In genomic region chr9:47276303-47277005, GRCm38 (mm10) we compare ENCODE assay signal across 10 mouse cellular contexts.
DNase-seq lines count a peak whose midpoint lies in the region; ATAC-seq lines count a peak whose summit lies in the region.
"Had no signal": no experiment of that assay in that cellular context is flagged by ENCODE, and none has a peak within 500 bp of the region (broad histone marks: within the 10 kb centered on the region; RNA-seq: fewer than 3 reads in every experiment).

No protein-coding gene starts in this region.

- no peak overlapping the region for H3K4me3 ChIP-seq in kidney, embryonic 14.5 days (ENCODE audit: low read length)
- no peak overlapping the region for H3K4me3 ChIP-seq in embryonic facial prominence, embryonic 15.5 days (replicated peaks)
- no peak overlapping the region for H3K4me3 ChIP-seq in heart, embryonic 16.5 days (ENCODE audit: low read length)
- H3K4me3 ChIP-seq: embryonic facial prominence, embryonic 13.5 days had no signal

- DNase-seq in kidney, postnatal 25 days: no peak
- DNase-seq in mesoderm, embryonic 11.5 days (ENCODE audit: low read depth, low spot score): peak; percentile 41
- no peak for DNase-seq in right cerebral cortex, postnatal 25 days
- no peak for DNase-seq in layer of hippocampus, adult 8-10 months (ENCODE audit: low spot score in 2 of 2)
- no peak for DNase-seq in cerebellum, adult 9-11 months
- DNase-seq: layer of hippocampus, postnatal 36 days had no signal

- no peaks in the 10 kb centered on the region for H3K9me3 ChIP-seq in kidney, embryonic 14.5 days (ENCODE audit: control insufficient read depth, low read length)
- H3K9me3 ChIP-seq in embryonic facial prominence, embryonic 15.5 days (replicated peaks): no peaks in the 10 kb centered on the region
- H3K9me3 ChIP-seq in heart, embryonic 16.5 days (replicated peaks; ENCODE audit: control insufficient read depth, low read length): no peaks in the 10 kb centered on the region
- H3K9me3 ChIP-seq: embryonic facial prominence, embryonic 13.5 days had no signal

- H3K9ac ChIP-seq in kidney, embryonic 14.5 days (ENCODE audit: low read depth, low read length): no peak overlapping the region
- H3K9ac ChIP-seq in embryonic facial prominence, embryonic 15.5 days: no peak overlapping the region
- no peak overlapping the region for H3K9ac ChIP-seq in heart, embryonic 16.5 days (ENCODE audit: low read length)
- H3K9ac ChIP-seq: embryonic facial prominence, embryonic 13.5 days had no signal

- peak overlapping the region; percentile 53; the same call in 1 of the 2 replicates for H3K27ac ChIP-seq in kidney, embryonic 14.5 days (ENCODE audit: low read depth, low read length)
- no peak overlapping the region; the same call in 1 of the 2 replicates for H3K27ac ChIP-seq in embryonic facial prominence, embryonic 15.5 days (replicated peaks)
- H3K27ac ChIP-seq in heart, embryonic 16.5 days (ENCODE audit: low read length): peak overlapping the region; percentile 55; the same call in 1 of the 2 replicates
- H3K27ac ChIP-seq: embryonic facial prominence, embryonic 13.5 days had no signal

- no peak overlapping the region for H3K4me2 ChIP-seq in kidney, embryonic 14.5 days (replicated peaks; ENCODE audit: low read depth, low read length)
- no peak overlapping the region for H3K4me2 ChIP-seq in embryonic facial prominence, embryonic 15.5 days (replicated peaks)
- H3K4me2 ChIP-seq in heart, embryonic 16.5 days (ENCODE audit: low read depth, low read length): no peak overlapping the region
- H3K4me2 ChIP-seq: embryonic facial prominence, embryonic 13.5 days had no signal

- WGBS in kidney, embryonic 14.5 days: 35% methylated on average over 12 of the region's 12 CpGs
- WGBS in embryonic facial prominence, embryonic 15.5 days: 29% methylated on average over 12 of the region's 12 CpGs
- 23% methylated on average over 12 of the region's 12 CpGs for WGBS in heart, embryonic 16.5 days

- no peaks in the 10 kb centered on the region for H3K27me3 ChIP-seq in kidney, embryonic 14.5 days (ENCODE audit: control insufficient read depth, insufficient read depth, low read length)
- no peaks in the 10 kb centered on the region for H3K27me3 ChIP-seq in embryonic facial prominence, embryonic 15.5 days
- peaks cover 2% of the 10 kb centered on the region; the same call in 1 of the 2 replicates for H3K27me3 ChIP-seq in heart, embryonic 16.5 days (ENCODE audit: control insufficient read depth, insufficient read depth, low read length)

- peaks cover 13% of the 10 kb centered on the region; the same call in 1 of the 2 replicates for H3K4me1 ChIP-seq in kidney, embryonic 14.5 days (ENCODE audit: control insufficient read depth, insufficient read depth, low read length)
- peaks cover 26% of the 10 kb centered on the region for H3K4me1 ChIP-seq in embryonic facial prominence, embryonic 15.5 days
- H3K4me1 ChIP-seq in heart, embryonic 16.5 days (ENCODE audit: control insufficient read depth, insufficient read depth, low read length): peaks cover 7% of the 10 kb centered on the region; the same call in 1 of the 2 replicates

- peak; percentile 20 for ATAC-seq in kidney, embryonic 14.5 days (ENCODE audit: low FRiP score, low TSS enrichment)
- peak; percentile 48; the same call in 1 of the 2 replicates for ATAC-seq in embryonic facial prominence, embryonic 15.5 days (ENCODE audit: insufficient number of reproducible peaks, low FRiP score, low TSS enrichment, low read depth)
- ATAC-seq in heart, embryonic 16.5 days (replicated peaks; ENCODE audit: extremely low read depth, insufficient read depth, low FRiP score): peak; percentile 80

- no peaks in the 10 kb centered on the region for H3K36me3 ChIP-seq in kidney, embryonic 14.5 days (ENCODE audit: control insufficient read depth, insufficient read depth, low read length)
- no peaks in the 10 kb centered on the region for H3K36me3 ChIP-seq in embryonic facial prominence, embryonic 15.5 days
- no peaks in the 10 kb centered on the region for H3K36me3 ChIP-seq in heart, embryonic 16.5 days (ENCODE audit: control insufficient read depth, insufficient read depth)
- H3K36me3 ChIP-seq: embryonic facial prominence, embryonic 13.5 days had no signal

Comparison
In these comparisons a context has a peak if more than half of its experiments do, and no peak if none do; other contexts are left out.
1. ATAC-seq: peak in every context shown above with its lines; median percentile 80 in heart, embryonic 16.5 days; 48 in embryonic facial prominence, embryonic 15.5 days; 20 in kidney, embryonic 14.5 days.